Mouse (Mus musculus) cerebellum, postnatal 10 days (tissue): Measurements from ENCODE around the gene Lrcol1.
A peak's percentile ranks its signal among the peaks of the same experiment; 100 is the strongest.

Experiments used
- DNase-seq, 2 experiments: peaks; one replicate each; pipeline ENCODE4 v3.0.0; 2021; ENCODE audit warnings: mixed read lengths in 2 of 2

Gene Lrcol1

GRCm38 (mm10) chr5:110344524-110344923, at the start of gene Lrcol1:
Lrcol1 (plus strand) TSS chr5:110344730.
- DNase-seq = no peak

DNA sequence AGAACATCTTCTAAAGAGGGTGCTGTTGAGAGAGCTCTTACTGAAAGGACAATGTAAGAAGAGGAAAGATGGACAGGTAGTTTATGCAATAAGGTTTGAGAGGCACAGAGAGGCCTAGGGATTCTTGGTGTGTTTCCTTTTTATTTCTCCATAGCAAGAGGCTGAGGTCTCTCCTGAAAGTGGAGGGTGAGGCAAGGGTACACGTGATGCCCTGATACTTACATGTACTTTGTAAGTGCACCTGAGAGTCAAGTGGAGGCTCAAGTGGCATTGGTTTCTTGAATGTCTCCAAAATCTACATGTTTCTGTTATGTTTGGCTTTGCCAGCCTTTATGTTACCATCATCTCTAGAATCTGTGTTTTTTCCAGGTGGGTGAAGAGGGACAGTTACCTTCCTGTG, 47.9 kb upstream of the Lrcol1 start:
- no peak for DNase-seq

DNA sequence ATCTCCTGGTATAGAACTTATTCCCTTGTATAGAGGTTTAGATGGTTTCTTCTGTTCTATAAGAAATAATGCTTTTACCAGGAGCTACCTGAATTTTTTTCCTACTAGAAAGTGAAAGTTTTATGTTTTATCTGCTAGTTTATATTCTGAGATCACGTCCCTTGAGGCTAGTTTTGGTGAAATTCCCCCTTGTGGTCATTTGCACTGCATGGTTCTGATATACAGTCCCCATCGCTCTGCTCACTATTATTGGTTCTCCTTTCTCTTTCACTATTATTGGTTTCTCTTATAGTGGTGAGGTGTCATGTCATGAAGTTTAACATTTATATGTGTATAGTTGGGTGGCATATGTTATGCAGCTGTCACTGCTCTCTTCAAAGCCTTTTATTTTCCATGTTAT, 43.9 kb upstream of the Lrcol1 start:
- no peak for DNase-seq

- DNase-seq = peak; percentile 78 to 81
These were observed 35.7 kb upstream of the Lrcol1 start for GRCm38 (mm10) chr5:110308861-110309260.

- no peak for DNase-seq
These were observed 31.4 kb upstream of the Lrcol1 start for GRCm38 (mm10) chr5:110313127-110313526.

GRCm38 (mm10) chr5:110330508-110330907, 14.0 kb upstream of the Lrcol1 start:
- DNase-seq = no peak

DNA sequence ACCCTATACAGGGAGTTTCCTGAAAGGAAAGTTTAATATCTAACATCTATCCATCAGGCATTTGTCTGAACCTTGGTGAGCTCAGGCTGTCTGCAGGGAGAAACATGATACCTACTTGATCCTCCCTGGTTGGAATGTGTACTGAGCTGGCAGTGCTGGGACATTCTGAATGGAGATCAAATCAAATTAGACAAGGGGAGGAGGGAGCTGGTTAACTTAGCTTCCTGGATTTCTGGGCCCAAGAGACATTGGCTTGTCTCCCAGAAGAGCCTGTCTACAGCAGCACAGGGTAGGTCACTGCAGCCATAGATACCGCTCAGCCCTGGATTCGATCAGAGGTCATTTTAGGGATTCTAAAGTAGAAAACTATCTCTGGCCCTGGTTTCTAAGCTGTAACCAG, 5.7 kb upstream of the Lrcol1 start:
- no peak for DNase-seq

DNA sequence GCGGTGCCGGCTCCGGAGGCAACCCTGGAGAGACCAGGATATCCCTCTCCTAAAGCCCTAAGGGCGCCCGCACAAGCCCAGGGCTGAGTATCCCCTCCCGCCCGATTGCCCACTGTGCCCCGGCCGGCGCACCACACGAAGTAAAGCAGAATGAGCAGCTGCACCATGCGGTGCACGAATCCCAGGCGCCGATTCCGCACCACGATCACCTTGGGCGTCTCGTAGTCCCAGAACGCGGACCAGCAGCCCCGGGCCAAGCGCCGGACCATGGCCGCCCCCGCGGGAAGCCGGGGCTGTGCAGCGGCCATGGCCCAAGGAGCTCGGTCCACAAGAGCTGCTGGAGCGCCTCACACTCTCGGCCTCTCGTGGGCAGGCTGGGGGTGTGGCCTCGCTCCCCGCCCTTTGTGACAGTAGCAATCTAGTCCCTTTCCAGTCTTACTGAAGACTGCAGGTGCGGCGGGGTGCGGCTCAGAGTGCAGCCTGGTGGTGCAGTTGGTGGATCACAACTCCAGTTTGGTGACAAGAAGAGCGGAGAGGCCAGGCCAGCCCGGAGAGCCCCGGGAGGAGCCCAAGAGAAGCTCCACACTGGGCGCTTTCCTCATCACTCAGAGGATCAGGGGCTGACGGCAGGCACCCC, 1.8 kb upstream of the Lrcol1 start, which contains the start of gene P2rx2:
TSS of gene P2rx2 (minus strand) at position 565 of the 637 bp plus-strand sequence.
- DNase-seq = peak; percentile 54 to 56

DNA sequence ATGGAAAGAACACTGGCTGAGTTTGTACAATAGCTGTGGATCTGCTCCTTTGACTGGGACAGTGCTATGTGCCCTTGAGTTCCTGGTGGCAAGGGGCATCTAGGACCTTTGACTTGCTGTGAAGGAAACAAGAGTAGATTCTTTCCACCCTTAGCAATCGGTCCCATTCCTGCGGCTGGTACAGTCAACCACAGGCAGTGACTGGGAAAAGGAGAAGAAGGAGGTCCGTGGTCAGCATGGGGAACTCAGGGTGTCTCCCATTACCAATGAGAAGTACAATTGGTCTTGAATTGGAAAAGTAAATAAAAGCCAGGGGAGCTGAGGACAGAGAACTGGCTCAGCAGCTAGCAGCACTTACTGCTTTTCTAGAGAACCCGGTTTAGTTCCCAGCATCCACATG, 1.0 kb downstream of the Lrcol1 start:
- DNase-seq = no peak

DNA sequence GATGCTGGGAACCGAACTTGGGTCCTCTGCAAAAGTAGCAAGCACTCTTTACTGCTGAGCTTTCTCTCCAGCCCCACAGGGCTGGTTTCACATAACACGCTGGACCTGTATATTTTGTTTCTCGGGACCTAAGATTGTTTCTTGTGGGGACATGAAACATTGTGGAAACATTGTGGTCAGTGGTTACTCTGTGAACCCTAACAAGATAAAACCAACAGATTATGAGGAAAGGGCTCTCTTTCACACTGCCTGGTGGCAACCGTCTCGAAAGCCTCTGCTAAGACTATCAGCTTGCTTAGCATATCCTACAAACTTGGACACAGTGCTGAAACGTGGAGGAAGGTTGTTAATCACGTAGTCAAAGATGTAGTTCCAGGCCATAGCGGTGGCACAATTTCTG, 2.5 kb downstream of the Lrcol1 start:
- no peak for DNase-seq

DNA sequence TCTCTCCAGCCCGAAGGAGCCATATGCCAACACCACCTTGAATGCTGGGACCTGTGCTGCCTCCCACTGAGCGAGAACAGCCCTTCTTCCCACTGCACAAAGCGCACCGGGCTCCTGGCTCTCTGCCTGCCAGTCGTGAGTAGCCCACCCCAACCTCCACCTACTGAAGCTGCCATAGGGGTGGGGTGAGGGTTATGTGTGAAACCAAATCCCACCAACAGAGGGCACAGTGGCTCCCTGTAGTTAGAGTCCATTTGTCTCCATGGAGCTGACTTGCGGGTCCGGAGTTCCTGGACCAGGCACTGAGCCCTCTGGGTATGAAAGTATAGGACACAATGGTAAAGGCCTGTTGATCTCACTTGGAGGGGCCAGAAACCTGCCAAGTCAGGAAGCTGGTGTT, 10.2 kb downstream of the Lrcol1 start:
- peak; percentile 68 to 74 for DNase-seq

- peak; percentile 92 to 96 for DNase-seq
These were observed 13.1 kb downstream of the Lrcol1 start for GRCm38 (mm10) chr5:110357531-110358179.

- DNase-seq = no peak
These were observed 16.9 kb downstream of the Lrcol1 start for GRCm38 (mm10) chr5:110361465-110361864.

GRCm38 (mm10) chr5:110362813-110363178, 18.3 kb downstream of the Lrcol1 start:
- DNase-seq = no peak

GRCm38 (mm10) chr5:110363179-110363821, 18.8 kb downstream of the Lrcol1 start:
- DNase-seq = peak; percentile 79 to 81

- peak in 1 of 2 experiments; percentile 29 for DNase-seq
These were observed 19.5 kb downstream of the Lrcol1 start for GRCm38 (mm10) chr5:110363822-110364545.

GRCm38 (mm10) chr5:110376802-110377433, 32.4 kb downstream of the Lrcol1 start:
- DNase-seq = peak; percentile 94 to 96

DNA sequence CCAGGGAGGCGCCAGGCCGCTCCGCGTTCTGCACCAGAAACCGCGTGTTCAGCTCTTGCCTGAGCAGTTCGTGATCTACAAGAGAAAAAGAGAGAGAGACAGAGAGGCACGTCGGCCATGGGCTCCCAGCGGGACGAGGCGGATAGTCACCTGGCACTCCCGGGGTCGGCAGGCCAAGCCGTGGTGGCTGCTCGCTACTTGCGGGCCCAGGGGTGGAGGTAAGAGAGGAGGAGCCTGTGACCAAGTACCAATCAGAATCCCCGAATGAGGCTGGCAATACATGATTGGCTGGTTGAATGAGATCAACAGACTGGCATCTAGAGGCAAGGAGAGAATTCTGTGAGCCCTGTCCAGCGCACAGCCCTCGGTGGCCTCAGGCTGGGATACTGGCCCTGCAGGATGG, 33.7 kb downstream of the Lrcol1 start:
- DNase-seq = no peak

DNA sequence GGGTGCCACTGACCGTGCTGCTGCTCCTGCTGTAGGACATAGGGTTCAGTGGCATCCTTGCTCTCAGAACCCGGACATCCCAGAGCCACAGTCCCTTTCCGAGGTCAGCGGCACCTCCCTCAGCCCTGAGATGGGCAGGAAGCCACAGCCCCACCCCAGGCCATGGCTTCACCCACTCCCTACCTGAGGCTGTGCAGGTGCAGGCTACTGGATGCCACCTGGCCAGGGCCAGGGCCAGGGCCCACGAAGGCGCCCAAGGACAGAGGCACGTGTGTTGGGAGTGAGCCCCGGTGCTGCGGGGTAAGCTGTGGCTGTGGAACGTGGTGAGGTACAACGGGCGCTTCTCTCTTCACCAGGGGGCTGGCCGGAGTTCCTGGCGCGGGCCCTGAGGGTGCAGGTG, 34.6 kb downstream of the Lrcol1 start:
- no peak for DNase-seq

GRCm38 (mm10) chr5:110379823-110380222, 35.3 kb downstream of the Lrcol1 start:
- no peak for DNase-seq

- DNase-seq = peak in 1 of 2 experiments; percentile 58
These were observed 40.0 kb downstream of the Lrcol1 start for GRCm38 (mm10) chr5:110384491-110384890.

- DNase-seq = no peak
These were observed 40.7 kb downstream of the Lrcol1 start for GRCm38 (mm10) chr5:110385263-110385662.
